Mouse (Mus musculus) layer of hippocampus, adult 18-20 months (tissue): ENCODE measurements around the gene Rad51ap1. TPM values are rescaled to one million over a fixed set of nuclear protein-coding genes. Genes with fewer than 3 reads are reported as not detected.

Source experiments
- DNase-seq, 2 experiments: peaks; one replicate each; pipeline ENCODE4 v3.0.0; 2022; ENCODE audit warnings: low spot score in 2 of 2
- long read RNA-seq: library from polyadenylated mRNA; stranded (forward); transcript quantifications from one replicate; pipeline ENCODE4 v2.0.0, GENCODE M21; 2021
- total RNA-seq, 2 experiments: library from RNA; stranded (reverse); gene quantifications; 2 replicates each; pipeline ENCODE4 v1.2.3; 2021

Gene Rad51ap1
- 1 to 10 TPM; 1.6 to 2.1 TPM for total RNA-seq
- long read RNA-seq, partial matches to known transcripts = 0 of 3 reads
- long read RNA-seq, other reads (novel, unspliced or antisense) = 1 of 3 reads

DNA sequence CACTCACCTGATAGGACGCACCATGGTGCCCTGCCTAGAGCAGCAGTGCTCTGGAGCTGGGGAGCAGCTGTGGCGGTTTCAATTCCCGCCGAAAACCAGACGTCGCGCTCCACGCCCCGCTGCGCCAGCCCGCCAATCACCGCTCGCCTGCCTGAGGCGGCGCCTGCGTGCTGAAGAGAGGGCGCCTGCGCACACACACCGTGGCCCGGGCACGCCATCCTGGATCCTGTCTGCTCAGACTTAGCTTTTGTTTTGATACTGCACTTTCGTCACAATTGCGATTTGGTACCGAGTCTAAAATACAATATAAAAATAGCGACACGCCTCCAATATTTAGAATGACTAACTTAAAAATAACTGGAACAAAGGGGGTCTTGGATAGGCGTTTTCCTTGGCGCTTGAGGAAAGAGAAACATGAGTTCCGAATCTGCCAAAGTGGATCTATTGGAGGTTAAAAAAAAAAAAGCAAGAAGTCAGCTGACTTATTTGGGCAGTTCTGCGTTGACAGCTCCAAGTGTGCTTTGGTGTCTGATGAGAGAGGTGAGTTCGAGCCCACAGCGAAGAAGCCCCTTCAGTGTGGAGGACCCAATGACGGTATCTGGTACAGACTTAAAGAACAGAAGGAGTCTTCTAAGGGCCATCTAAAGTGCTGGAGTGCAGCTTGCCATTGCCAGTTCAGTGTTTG is at the start of gene Rad51ap1, which contains the start of gene D6Wsu163e:
TSS of gene Rad51ap1 (minus strand) at position 101 of the 685 bp plus-strand sequence.
TSS of gene D6Wsu163e (plus strand) at position 476 of the 685 bp plus-strand sequence.
- peak; percentile 92 to 97 for DNase-seq

DNA sequence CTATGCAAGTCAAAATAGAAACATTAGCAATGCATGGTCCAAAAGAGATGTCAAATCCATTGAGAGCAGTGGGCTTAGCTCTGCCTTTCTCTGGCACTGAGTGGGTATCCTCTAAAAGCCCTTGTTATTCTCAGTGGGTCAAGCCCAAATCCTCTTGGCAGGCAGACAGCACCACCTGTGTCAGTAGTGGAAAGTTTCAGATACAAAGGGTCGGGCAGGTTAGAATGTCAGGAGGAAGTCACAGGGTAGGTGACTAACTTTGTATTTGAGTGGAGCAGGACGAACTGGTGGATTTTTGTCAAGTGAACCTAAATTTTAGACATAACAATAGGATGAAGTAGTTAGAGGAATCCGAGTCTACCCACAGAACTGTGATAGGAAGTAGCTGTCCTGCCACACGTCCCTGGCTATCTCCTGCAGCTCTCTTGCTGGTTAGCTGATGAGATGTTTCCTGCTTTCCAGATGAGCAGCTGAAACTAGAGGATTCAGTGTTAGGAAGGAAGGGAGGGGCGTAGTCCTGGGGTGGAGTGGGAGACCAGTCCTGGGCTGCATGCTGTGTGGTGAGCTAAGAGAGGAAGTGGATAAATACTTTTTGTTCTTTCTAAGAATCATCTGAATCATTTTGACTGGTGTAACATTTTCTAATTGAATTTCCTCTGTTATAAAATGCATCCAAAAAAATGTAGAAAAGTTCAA is 42.3 kb upstream of the Rad51ap1 start:
- DNase-seq = no peak

DNA sequence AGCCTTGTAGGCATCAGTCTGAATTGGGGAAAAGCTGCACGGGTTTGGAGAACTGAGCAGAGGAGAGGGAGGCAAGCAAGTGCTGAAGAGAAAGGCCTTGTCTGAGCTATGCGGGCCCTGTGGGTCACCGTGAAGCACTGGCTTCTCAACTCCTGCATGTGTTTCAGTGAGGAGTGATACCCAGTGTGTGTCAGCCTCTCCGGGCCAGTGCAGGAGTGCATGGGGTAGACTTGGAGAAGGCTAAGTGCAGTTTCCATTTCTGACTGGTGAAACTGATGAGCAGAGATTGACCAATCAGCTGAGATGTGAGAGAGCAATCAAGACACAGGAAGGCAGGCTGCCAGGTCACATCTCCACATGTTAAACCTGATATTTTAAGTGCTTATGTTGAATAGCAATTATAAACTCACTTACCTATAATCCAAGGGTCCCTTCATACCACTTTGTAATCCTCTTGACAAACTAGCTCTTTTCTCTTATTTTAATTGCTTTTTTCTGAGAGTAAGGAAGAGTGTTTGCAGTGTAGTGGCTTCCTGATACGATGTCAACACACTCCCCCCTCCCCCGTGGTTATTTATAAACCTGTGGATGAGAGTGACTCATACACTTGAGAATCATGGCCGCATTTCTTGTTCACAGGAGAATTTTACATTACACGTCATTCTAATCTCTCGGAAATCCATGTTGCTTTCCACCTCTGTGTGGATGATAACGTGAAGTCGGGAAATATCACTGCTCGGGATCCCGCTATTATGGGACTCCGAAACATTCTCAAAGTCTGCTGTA is 27.0 kb upstream of the Rad51ap1 start:
- DNase-seq = no peak

DNA sequence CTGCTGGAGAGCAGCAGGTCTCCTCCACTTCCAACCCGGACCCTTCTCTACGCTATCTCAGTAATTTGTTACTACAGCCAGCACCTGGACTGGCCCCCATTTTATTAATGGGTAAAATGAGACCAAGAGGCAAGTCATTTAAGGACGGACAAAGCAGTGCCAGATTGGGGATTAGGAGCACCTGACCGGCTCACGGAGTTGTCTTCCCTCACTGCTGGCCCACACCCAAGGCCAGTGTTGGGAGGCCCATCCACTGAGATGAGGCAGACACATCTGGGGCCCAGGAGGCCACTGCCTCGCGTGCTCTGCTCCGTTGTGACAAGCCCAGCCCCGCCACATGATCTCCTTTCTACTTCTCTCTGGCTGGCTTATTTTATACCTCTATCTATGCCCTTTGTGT is 24.0 kb upstream of the Rad51ap1 start:
- DNase-seq = no peak

DNA sequence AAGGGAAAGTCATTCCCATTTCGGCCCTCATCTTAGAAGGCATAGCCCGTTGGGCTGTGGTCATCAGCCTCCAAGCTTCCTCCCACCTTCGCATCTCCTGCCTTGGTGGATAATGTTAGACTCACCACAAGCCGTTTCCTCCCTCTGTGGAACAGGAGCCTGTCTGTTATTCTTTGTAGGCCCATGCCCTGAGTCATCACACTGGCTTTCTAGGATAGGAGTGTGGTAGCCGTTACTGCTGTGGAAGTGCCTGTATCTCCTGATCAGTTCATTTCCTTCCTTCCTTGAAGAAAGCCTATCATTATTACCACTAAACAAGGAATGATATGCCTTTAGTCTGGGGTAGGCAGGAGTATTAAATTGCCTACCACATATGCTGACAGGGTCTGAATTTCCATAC is 23.3 kb upstream of the Rad51ap1 start:
- no peak for DNase-seq

DNA sequence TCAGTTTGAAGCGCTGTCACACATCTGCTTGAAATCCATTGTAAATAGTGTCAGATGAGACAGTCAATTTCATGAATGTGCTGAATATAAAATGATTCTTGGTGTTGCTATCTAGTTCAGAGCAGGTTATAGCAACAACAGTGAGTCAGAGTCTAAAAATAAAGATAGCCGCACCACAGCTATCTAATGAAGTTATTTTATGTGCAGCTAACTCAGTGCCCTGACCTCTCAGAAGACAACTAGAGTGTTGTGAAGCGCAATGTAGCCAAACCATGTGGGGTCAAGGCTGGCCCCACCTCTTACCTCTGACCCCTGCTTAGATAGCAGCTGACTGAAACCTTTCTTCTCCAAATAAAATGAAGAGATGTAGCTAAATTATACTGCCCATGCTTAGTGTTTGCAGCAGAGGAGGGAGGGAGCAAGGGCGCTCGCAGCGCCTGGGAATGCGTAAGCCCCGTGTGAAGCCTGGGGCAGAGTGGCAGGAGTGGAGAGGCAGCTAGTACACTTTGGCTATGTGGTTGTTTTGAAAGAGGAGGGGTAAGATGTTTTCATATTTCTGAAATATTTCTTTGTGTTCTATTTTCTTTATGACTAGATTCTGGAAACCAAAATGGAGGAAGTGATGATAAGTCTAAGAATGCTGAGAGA is 22.1 kb upstream of the Rad51ap1 start:
- no peak for DNase-seq

DNA sequence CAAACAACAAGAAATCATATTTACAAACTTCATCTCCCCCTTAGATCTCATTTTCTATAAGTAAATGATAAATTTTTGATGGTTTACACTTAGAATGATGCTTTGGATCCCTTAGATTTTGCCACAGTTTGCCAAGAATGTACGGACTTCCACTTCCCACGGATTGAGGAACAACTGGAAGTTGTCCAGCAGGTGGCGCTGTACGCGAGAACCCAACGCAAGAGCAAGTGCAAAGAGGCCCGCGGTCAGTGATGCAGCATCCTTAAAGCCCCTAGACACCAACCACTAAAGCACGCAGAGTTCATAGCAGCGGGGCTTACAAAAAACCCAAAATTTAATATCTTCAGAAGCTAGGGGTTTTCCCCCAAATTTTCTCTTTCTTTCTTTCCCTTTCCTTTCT is 16.3 kb upstream of the Rad51ap1 start:
- DNase-seq = peak; percentile 55 to 79

DNA sequence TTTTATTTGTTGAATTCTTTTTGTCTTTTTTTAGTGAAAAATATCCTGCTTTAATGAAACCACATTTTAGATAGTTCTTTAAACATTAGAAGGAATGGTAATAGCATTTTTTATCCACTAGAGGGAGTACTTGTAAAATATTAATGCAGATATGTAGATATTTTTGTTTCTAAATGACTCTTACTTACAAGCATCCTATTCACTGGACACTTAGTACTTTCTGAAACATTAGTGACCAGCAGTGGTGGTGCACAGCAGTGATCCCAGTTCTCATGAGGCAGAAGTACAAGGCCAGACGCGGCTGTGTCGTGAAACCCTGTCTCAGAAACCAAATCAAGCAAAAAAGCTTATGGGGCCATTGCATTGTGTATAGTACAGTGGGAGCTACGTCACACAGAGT is 8.9 kb upstream of the Rad51ap1 start:
- DNase-seq = no peak

DNA sequence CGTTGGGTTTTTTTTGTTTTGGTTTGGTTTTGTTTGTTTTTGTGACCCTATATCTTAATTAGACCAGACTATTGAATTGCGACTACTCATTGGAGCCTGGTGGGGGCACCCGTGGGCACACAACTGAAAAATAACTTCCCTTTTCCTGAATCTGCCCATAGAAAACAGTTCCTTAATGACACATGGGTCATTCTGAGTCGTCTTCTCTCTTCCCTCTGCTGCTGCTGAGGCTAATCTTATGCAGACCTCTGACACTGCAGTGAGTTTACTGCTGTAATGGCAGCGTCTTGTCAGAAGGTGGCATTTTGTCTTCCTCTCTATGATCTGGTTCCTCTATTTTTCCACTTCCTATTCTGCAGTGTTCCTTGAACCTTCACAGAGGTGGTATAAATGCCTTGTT is 1.1 kb upstream of the Rad51ap1 start:
- peak in 1 of 2 experiments; percentile 12 for DNase-seq

DNA sequence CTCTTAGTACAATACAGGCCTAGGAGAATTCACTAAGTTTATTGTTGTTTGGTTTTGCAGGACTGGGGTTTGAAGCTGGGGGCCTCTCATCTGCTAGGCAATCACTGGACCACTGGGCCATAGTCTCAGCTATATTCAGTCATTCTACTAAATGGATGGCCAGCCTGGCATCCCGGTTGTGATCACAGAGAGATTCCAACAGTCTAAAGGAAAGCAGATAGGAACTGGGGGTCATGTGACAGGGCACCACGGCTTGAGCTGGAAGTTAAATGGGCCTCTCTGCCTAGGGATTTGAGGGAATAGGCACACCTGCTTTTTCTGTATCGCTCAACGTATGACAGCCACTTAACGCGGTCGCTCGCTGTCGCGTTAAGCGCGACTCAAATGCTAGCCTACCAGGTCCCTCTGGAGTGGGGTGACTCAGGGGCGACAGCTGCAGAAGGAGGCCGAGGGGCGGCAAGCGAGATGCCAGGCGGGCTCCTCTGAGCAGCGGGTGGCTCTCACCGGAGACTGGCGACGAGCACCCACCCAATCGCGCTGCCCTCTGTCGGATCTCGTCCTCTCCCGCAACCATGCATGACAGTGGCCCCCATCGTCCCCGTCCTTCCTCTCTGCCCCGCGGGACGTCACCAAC is 417 bp downstream of the Rad51ap1 start:
- DNase-seq = no peak

DNA sequence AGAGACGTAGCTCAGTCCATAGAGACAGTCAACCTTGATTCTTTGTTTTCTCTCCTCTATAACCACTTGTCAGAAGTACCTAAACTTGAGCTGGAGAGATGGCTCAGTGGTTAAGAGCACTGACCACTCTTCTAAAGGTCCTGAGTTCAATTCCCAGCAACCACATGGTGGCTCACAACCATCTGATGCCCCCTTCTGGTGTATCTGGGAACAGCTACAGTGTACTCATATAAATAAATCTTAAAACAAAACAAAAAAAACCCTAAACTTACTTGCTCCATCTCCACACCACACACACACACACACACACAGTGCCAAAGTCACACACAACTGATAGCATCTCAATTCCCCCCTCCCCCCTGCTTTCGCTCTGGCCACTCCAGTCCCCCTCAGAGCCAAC is 1.3 kb downstream of the Rad51ap1 start:
- DNase-seq = no peak

DNA sequence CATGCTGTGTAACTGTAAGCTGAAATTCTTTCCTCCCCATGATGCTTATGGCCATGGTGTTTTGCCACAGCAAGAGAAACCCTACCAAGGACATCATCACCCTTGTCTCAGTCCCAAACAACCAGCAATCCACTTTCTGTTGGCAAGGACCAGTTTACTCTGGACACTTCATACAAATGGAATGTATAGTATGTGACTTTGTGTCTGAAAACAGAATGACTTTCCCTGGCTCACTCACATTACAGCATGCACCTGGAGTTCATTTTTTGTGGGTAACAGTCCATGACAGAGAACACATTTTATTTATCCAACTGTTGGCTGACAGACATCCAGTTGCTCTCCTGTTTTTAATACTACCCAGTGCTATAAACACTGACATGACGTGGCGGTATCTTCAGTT is 6.5 kb downstream of the Rad51ap1 start:
- DNase-seq = no peak

DNA sequence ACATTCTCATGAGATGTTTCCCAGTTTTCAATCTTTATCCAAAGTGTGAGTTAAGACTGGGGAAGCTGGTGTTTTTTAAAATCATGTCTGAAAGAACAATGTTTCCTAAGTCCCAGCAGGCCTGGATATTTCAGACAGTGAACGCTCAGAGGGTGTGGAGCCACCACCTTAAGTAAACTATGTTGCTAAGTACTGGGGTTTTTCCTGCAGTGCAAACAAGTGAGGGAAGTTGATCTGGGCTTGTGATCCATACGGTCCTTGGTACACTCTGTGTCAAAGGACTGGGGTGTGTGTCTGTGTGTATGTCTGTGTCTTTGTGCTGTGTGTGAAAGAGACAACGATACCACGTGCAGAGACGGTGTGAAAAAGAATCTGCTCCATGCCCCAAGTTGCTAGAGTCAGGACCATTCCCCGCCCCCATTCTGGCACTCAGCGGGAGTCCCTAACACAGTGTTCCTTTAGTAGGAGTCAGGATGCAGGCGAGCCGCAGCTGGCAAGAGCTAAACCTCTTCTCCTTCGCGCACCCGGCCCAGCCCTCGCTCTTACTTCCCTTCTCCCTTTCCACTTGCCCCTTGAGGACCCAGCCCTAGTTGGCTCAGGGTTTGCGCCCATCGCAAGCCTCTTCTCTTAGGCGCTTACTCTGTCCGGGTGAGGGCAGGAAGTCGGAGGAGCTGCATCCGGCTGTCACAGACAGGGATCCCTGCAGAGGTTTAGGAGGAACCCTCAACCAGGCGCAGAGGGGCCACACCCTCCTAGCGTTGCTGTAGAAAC is 18.1 kb downstream of the Rad51ap1 start, which contains the start of gene Dyrk4:
TSS of gene Dyrk4 (minus strand) at position 729 of the 771 bp plus-strand sequence.
- no peak for DNase-seq

DNA sequence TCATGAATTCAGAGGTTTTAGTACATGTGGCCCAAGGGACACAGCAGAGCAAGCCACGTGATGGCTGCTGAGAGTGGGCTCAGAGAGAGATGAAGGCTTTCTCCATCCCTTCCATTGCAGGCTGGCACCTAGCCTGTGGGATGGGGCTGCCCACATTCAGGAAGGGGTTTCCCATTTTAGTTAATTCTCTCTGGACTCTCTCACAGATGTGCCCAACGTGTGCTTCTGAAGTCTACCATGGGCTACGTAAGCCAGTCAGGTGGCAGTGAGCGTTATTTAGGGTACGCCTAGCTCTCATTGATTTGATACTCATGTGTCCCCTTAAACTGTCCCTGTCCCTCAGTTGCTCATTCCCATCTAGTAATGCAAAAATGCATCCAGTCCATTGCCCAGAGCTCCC is 24.5 kb downstream of the Rad51ap1 start:
- no peak for DNase-seq

DNA sequence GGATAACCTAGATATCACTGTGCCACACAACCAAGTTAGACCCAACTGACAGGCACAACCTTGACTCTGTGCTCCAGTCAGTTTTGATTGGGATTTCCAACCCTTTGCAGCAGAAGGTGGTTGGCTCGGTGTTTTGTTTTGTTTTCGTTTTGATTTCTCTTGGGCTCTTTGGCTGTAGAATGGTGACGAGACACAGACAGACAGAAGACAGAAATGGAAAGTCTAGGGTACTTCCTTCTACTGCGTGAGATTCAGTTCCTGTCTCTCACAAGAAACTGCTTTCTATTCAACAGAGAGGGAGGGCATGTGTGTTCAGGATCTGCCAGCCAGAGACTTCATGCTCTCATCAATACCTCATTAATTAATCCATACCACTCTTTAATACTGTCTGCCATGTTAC is 28.7 kb downstream of the Rad51ap1 start:
- no peak for DNase-seq

DNA sequence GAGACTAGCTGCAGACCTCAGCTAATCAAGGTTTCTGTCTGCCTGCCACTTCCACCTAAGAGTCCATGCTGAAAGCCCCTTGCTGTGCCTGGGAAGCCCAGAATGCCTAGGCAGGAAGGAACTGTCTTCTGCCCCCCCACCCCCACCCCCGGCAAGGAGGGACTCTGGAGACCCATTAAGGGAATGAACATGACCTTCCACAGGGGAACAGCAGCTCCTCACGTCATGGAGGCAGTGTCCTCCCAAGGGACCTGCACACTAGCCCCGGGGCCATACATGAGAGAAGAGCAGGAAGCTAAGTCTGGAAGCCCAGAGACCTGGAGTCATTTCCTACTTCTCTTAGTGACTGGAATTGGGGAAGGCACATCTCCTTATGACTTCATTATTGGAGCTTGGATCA is 31.5 kb downstream of the Rad51ap1 start:
- no peak for DNase-seq

DNA sequence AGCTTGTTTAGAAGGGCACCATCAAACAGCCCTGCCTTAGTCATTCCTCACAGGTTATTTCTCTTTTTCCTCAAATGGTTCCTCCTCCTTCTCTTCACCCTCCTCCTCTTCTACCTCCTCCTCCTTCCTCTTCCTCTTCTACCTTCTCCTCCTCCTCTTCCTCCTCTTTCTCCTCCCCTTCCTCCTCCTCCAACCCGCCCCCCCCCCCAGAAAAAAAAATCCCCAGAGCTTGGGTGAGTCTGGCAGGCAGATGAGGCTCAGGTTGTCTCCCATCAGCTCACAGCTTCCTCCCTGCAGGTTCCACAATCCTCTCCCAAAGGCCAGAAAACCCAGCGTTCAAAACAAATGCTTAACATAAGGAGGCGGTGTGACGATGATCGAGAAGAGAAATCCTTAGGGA is 32.0 kb downstream of the Rad51ap1 start:
- no peak for DNase-seq

DNA sequence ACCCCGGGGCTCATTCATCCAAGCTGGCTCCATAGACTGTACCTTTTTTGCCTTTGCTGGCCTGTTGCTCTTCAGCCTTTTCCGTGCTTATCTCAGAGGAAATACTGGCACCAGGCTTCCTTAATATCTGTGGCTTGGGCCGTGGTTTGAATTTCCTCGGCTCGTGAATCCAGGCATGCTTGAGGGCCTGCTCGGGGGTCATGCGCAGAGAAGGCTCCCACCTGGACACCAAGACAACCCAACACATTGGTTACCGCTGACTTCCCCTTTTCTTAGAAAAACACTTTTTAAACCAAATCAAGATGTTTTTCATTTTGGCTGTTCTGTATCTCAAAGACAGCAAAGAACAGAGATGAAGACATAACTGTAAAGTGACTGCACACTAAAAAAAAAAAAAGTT is 62.3 kb downstream of the Rad51ap1 start:
- DNase-seq = no peak
